Mouse (Mus musculus) macrophage (primary cell): ENCODE results near the gene Rundc3a. TPM values are rescaled to one million over a fixed set of nuclear protein-coding genes. Genes with fewer than 3 reads are reported as not detected.
"Not testable (repeated sequence)": the region's sequence is repeated elsewhere in the genome, so short reads cannot be mapped to it uniquely, and the experiment has no call there.

Experiments used
- H3K27ac ChIP-seq: fragments of 350-480 bp; formaldehyde crosslinking; 2 replicates; pipeline ENCODE4 v1.9.0; 2021
- H3K36me3 ChIP-seq: fragments of 350-480 bp; formaldehyde crosslinking; 2 replicates; pipeline ENCODE4 v1.9.0; 2021; ENCODE audit errors: inconsistent target
- H3K4me3 ChIP-seq: fragments of 350-480 bp; formaldehyde crosslinking; 2 replicates; pipeline ENCODE4 v1.9.0; 2021; ENCODE audit errors: inconsistent target
- H3K79me2 ChIP-seq: fragments of 350-480 bp; formaldehyde crosslinking; 2 replicates; pipeline ENCODE4 v1.9.0; 2021; ENCODE audit errors: inconsistent target
- WGBS: methylation state at CpG from one replicate; pipeline ENCODE4 v1.1.7; 2026; ENCODE audit warnings: inconsistent platforms; ENCODE audit not compliant: missing documents; 5-methylcytosine and 5-hydroxymethylcytosine counted together
- polyA plus RNA-seq: library from polyadenylated mRNA; stranded (reverse); fragments of 250-400 nt; gene quantifications from 3 replicates; pipeline ENCODE4 v1.2.4, GENCODE M21; 2018; ENCODE audit warnings: inconsistent platforms

Gene Rundc3a
- polyA plus RNA-seq, 1 experiment from 2014 or later: 1.0 TPM

DNA sequence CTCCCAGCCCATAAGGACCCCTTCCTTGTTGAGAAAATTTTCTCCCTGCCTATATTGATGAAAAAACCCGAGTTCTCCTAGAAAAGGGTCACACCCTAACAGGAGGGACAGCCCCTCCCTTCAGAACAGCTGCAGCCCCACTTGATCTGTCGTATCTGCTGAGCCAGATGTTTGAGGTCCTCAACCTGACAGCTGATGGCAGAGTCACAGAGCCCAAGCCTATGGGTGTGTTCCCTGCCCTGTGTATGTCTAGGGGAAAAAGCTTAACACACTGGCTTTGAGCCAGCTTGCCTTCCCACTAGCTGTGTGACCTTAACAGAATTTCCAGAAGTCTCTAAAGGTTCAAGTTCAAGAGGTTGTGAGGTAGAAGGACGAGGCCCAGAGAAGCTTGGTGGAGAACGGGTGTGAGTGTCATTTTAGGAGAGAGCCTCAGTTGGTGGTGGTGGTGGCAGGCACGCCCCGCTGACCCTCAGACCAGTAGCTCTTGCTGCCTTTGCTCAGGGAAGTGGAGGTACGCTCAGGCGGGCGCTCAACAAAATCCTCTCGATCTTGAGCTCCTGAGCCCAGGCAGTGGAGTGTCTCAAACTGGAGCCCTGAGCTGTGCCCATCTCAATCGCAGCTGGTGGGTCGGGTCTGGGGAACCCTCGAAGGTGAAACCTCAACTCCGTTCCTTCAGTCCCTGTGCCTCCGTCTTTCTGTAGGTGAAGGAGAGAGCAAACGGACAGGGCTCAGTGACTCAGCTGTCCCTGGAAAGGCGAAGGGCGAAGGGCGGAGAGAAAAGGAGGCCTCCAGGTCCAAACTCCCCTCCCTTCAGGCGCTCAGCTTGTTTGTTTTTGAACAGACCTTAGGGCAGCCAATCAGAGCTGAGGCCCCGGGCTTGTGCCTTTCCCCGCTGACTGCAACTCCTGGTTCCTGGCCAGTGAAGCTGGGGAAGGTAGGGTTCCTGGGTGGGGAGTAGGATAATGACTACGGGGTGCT is 17.7 kb upstream of the Rundc3a start:
- no peak overlapping the region for H3K27ac ChIP-seq
- no peaks in the 10 kb centered on the region for H3K36me3 ChIP-seq
- H3K4me3 ChIP-seq: no peak overlapping the region
- 17% methylated on average over 22 of the region's 23 CpGs for WGBS
- H3K79me2 ChIP-seq: no peaks in the 10 kb centered on the region

DNA sequence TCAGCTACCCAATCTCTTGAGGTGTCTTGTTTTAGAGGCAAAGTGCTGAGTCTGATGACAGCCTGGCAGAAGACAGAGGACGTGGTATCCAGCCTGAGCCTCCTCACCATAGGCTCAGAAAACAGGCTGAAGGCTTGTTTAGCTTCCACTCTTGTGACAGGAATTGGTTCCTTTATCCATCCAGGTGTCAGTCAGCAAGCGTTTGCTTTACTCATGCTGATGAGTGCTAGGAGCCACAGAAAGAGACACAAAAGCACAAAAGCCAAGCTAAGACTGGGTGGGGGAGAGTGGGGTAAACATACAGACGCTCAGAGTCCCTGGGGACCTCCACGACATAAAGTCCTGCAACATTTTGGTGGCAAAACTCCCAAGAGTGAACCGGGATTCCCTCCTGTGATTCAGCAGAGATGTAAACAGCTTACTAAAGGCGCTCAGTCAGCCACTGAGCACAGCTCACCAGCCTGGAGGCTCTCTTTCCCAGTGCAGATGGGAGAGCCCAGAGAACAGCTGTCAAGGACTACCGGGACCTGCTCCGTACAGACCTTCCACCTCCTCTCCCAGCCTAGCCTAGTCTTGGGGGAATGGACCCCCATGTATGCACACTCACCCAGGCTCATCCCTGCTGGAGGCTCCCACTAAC is 16.9 kb upstream of the Rundc3a start:
- WGBS: 58% methylated on average over 7 of the region's 8 CpGs
- H3K79me2 ChIP-seq: no peaks in the 10 kb centered on the region
- H3K27ac ChIP-seq: no peak overlapping the region
- H3K36me3 ChIP-seq: no peaks in the 10 kb centered on the region
- no peak overlapping the region for H3K4me3 ChIP-seq

- Histone ChIP-seq H3K27ac (no peak overlapping the region), H3K4me3 (no peak overlapping the region), H3K36me3 (no peaks in the 10 kb centered on the region), H3K79me2 (no peaks in the 10 kb centered on the region)
- WGBS: 64% methylated on average over 12 of the region's 12 CpGs
Observed at GRCm38 (mm10) chr11:102377186-102377585, 16.0 kb upstream of the Rundc3a start.

- Histone ChIP-seq H3K79me2 (no peaks in the 10 kb centered on the region), H3K27ac (no peak overlapping the region), H3K36me3 (no peaks in the 10 kb centered on the region), H3K4me3 (no peak overlapping the region)
- 87% methylated on average over 4 of the region's 5 CpGs for WGBS
Observed at GRCm38 (mm10) chr11:102380091-102380490, 13.1 kb upstream of the Rundc3a start.

DNA sequence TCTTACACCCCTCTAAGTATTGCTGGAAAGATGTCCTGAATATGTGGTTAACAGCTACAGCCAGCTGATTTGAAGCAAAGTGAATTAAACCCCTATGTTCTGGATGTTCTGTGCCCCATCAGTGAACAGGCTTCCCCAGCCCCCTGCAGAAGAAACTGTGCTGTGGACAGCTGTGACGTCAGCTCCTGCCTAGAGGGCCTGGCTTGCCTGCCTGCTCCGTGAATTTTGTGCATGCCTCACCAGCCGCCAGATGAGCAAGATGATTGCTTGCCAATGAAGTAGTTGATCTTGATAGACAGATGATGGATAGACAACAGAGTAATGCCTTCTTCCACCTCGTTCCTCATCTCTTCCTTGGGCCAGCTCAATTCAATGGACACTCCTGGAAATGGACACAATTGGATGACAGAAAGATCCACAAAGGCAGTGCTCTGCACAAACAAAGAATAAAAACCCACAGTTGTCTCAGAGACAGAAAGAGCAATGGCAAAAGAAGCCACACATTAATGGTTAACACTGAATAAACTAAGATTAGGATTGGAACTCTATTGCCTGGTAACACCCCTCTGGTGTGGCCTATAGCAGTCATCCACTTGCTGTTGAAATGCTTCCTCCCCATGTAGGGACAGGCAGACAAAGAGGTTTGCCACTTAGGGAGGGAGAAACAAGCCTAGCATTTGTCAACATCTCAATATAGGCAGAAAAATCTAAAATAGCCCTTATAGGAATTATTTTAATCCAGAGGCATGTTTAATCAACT is 11.7 kb upstream of the Rundc3a start:
- WGBS: 90% methylated on average over 4 of the region's 4 CpGs
- Histone ChIP-seq H3K36me3 (no peaks in the 10 kb centered on the region), H3K4me3 (no peak overlapping the region), H3K79me2 (no peaks in the 10 kb centered on the region), H3K27ac (no peak overlapping the region)

GRCm38 (mm10) chr11:102382794-102383193 is 10.4 kb upstream of the Rundc3a start:
- WGBS: 57% methylated on average over 3 of the region's 3 CpGs

GRCm38 (mm10) chr11:102383365-102384136 is 9.7 kb upstream of the Rundc3a start:
- H3K79me2 ChIP-seq: no peaks in the 10 kb centered on the region
- H3K4me3 ChIP-seq: no peak overlapping the region
- H3K27ac ChIP-seq: no peak overlapping the region
- no peaks in the 10 kb centered on the region for H3K36me3 ChIP-seq
- WGBS: 100% methylated on average over 1 of the region's 1 CpGs

More at GRCm38 (mm10) chr11:102382794-102383193, 10.4 kb upstream of the Rundc3a start:
- Histone ChIP-seq H3K4me3 (no peak overlapping the region), H3K36me3 (no peaks in the 10 kb centered on the region), H3K79me2 (no peaks in the 10 kb centered on the region), H3K27ac (no peak overlapping the region)

DNA sequence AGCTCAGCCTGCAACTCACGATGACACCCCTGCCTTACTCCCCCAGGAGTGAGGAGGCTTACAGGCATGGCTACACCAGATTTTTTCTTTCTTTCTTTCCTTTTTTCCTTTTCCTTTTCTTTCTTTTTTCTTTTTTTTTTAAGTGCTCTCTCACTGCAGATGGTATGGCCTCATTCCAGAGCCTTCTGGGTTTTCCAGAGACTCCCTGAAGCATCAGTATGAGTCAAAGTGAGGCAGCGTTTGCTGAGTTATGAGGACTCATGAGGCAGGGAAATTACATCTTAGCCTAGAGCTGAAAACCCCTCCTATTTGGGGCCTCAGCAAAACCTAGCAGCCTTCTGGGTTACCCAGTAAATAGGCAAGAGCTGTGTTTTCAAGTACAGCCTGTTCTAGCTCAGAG is 8.8 kb upstream of the Rundc3a start:
- no peak overlapping the region for H3K4me3 ChIP-seq
- H3K36me3 ChIP-seq: no peaks in the 10 kb centered on the region
- no peaks in the 10 kb centered on the region for H3K79me2 ChIP-seq
- 71% methylated on average over 2 of the region's 2 CpGs for WGBS
- H3K27ac ChIP-seq: no peak overlapping the region

DNA sequence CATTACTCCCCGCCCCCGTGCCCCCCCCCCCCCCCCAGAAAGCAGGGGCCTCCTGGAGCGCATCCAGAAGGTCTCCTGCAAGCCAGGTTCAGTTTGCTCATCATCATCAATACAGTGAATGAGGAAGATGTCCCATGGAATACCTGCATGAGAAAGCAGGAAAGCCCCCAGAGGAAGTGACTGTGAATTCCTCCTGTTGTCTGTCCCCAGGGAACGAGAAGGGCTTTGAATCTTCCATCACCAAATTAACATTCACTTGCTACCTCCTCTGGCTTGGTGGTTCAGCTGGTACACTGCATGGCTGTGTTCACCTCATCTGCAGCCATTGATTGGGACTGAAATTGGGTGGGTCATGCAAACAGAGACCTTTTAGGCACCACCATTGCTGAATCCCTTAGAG is 8.1 kb upstream of the Rundc3a start:
- Histone ChIP-seq H3K36me3 (no peaks in the 10 kb centered on the region), H3K27ac (no peak overlapping the region)
- 41% methylated on average over 2 of the region's 4 CpGs for WGBS

GRCm38 (mm10) chr11:102386121-102386520 is 7.1 kb upstream of the Rundc3a start:
- Histone ChIP-seq H3K4me3 (no peak overlapping the region), H3K79me2 (no peaks in the 10 kb centered on the region), H3K36me3 (no peaks in the 10 kb centered on the region), H3K27ac (no peak overlapping the region)
- WGBS: 23% methylated on average over 5 of the region's 5 CpGs

More for the DNA sequence above, 8.1 kb upstream of the Rundc3a start:
- no peak overlapping the region for H3K4me3 ChIP-seq
- no peaks in the 10 kb centered on the region for H3K79me2 ChIP-seq

DNA sequence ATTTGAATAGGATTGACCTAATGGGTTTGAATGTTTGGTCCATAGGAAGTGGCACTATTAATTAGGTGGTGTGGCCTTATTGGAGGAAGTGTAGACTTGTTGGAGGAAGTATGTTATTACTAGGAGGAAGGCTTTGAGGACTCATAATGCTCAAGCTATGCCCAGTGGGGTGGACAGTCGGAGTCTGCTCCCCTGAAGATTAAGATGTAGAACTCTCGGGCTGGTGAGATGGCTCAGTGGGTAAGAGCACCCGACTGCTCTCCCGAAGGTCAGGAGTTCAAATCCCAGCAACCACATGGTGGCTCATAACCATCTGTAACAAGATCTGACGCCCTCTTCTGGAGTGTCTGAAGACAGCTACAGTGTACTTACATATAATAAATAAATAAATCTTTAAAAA is 3.8 kb upstream of the Rundc3a start:
- WGBS: 87% methylated on average over 4 of the region's 5 CpGs
- not testable (repeated sequence) for H3K4me3 ChIP-seq, H3K36me3 ChIP-seq, H3K79me2 ChIP-seq, H3K27ac ChIP-seq

DNA sequence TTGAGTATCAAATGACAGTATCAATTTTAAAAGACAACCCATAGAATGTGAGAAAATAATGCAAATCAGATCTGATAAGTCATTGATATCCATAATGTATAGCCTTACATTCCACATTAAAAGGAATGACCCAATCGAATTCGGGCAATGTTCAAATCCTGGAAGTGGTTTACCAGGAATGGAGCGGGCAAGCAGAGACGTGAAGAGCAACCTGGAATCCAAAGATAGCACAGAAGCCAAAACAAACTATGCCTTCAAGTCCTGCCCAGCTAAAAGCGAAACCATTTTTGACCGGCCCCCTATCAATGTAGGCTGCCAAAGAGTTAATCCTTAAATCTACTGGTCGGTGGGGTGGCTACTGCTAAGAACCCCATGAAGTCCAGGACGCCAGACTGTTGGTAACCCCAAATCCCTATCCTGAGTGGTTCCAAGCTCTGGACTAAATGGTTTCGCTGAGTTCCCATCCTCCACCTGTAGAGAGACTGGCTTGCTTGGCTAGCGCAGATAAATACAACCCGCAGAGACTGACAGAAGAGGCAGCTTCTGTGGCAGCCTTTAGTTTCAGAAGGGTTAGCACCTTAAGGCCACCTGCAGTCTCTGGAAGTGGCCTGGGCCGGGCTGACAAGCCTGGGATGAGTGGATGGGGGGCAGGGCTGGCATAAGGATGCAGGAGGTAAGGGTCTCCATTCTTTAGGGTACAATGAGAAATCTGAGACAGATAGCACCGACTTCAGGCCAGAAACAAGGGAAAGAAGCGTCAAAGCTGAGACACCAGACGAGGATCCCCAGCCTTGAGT is 564 bp upstream of the Rundc3a start:
- 21% methylated on average over 15 of the region's 15 CpGs for WGBS
- no peak overlapping the region for H3K4me3 ChIP-seq
- H3K36me3 ChIP-seq: no peaks in the 10 kb centered on the region
- no peaks in the 10 kb centered on the region for H3K79me2 ChIP-seq
- no peak overlapping the region for H3K27ac ChIP-seq

DNA sequence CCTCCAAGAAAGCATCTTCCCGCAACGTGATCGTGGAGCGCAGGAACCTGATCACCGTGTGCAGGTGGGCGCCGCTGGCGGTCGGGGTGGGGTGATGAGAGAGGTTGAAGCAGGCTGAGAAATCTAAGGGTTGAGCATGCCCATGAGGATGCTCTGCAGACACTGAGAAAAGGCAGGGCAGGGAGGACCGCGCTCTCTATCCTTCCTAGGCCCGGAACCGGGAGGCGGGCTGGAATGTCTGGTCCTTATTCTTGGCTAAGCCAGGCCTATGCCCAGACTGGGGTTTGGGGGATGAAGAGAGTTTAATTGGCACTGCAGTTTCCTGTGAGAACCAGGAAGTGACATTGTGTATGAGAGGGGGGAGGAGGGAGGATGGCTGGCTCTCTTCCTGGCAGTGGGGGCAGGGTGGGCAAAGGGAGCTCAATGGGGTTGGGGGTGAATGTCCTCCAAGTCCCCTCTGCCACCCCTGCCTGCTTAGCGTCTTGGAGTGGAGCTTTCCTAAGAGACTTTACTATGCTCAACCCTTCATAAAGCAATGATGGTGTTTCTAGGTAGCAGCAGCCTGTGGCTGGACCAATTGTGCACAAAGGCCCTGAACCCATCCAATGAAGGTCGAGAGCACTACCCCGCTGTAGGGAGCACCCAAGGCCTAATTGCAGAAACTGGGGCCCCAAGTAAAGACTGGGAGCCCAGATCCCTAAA is 667 bp downstream of the Rundc3a start:
- Histone ChIP-seq H3K79me2 (no peaks in the 10 kb centered on the region), H3K36me3 (no peaks in the 10 kb centered on the region), H3K4me3 (no peak overlapping the region), H3K27ac (no peak overlapping the region)
- WGBS: 12% methylated on average over 17 of the region's 17 CpGs
